Mouse (Mus musculus) forebrain, embryonic 13.5 days (tissue): ENCODE results near the gene Vps33a. TPM values are rescaled to one million over a fixed set of nuclear protein-coding genes. Genes with fewer than 3 reads are reported as not detected.

ENCODE experiments used
- ATAC-seq: fragments of 200-750 bp; cut with Nextera tagmentation; 2 replicates; pipeline ENCODE4 v1.8.0; 2017
- H3K27ac ChIP-seq: fragments of 300-500 bp; sonication (generic); 2 replicates; pipeline ENCODE4 v1.5.1; 2015; ENCODE audit warnings: inconsistent platforms, mild to moderate bottlenecking, moderate library complexity
- H3K27me3 ChIP-seq: fragments of 300-500 bp; sonication (generic); 2 replicates; pipeline ENCODE4 v1.6.1; 2015; ENCODE audit warnings: mild to moderate bottlenecking, inconsistent platforms
- H3K36me3 ChIP-seq: fragments of 300-500 bp; sonication (generic); 2 replicates; pipeline ENCODE4 v1.6.1; 2015; ENCODE audit warnings: mild to moderate bottlenecking, inconsistent platforms; ENCODE audit not compliant: poor library complexity, severe bottlenecking
- H3K4me1 ChIP-seq: fragments of 300-500 bp; sonication (generic); 2 replicates; pipeline ENCODE4 v1.6.1; 2015; ENCODE audit warnings: inconsistent platforms
- H3K4me2 ChIP-seq: fragments of 300-500 bp; sonication (generic); 2 replicates; pipeline ENCODE4 v1.6.1; 2015; ENCODE audit warnings: inconsistent platforms, mild to moderate bottlenecking, moderate library complexity
- H3K4me3 ChIP-seq: fragments of 300-500 bp; sonication (generic); 2 replicates; pipeline ENCODE4 v1.5.1; 2015; ENCODE audit warnings: mild to moderate bottlenecking, inconsistent platforms
- H3K9ac ChIP-seq: fragments of 300-500 bp; sonication (generic); 2 replicates; pipeline ENCODE4 v1.6.1; 2015; ENCODE audit warnings: mild to moderate bottlenecking, inconsistent platforms
- H3K9me3 ChIP-seq: fragments of 300-500 bp; sonication (generic); replicated peaks from 2 replicates; pipeline ENCODE4 v1.6.1; 2016; ENCODE audit warnings: inconsistent platforms
- WGBS: fragments of 180-500 bp; shearing (Covaris S2); methylation state at CpG from one replicate; pipeline ENCODE4 v1.1.7; 2015; 5-methylcytosine and 5-hydroxymethylcytosine counted together
- polyA plus RNA-seq: library from polyadenylated mRNA; unstranded; fragments of >200 nt; fragmentation: Nextera tagmentation; extraction: Ambion mirVana; gene quantifications from 2 replicates; pipeline ENCODE4 v1.2.1, GENCODE M21; 2015

The Vps33a gene
- 32.8 and 38.1 TPM in 2 replicates for polyA plus RNA-seq

GRCm38 (mm10) chr5:123572357-123573186 is at the start of gene Vps33a:
Vps33a (minus strand) TSS chr5:123573038.
- H3K4me3 ChIP-seq: peak within 1 kb of the TSS; percentile 94
- H3K4me2 ChIP-seq: peak within 1 kb of the TSS; percentile 84
- under 1% methylated on average over 54 of the region's 54 CpGs for WGBS
- H3K9me3 ChIP-seq: no peaks in the 10 kb centered on the region
- peaks cover 39% of the 10 kb centered on the region for H3K36me3 ChIP-seq
- peak within 1 kb of the TSS; percentile 88 for H3K9ac ChIP-seq
- H3K4me1 ChIP-seq: peaks cover 12% of the 10 kb centered on the region
- H3K27me3 ChIP-seq: no peaks in the 10 kb centered on the region
- peak within 1 kb of the TSS; percentile 73; the same call in 1 of the 2 replicates for H3K27ac ChIP-seq
- peak; percentile 93 for ATAC-seq

GRCm38 (mm10) chr5:123622421-123622820 is 49.6 kb upstream of the Vps33a start:
- Histone ChIP-seq H3K9ac (no peak overlapping the region), H3K4me1 (no peaks in the 10 kb centered on the region), H3K4me3 (no peak overlapping the region), H3K4me2 (no peak overlapping the region), H3K27ac (no peak overlapping the region), H3K36me3 (peaks cover 60% of the 10 kb centered on the region), H3K27me3 (no peaks in the 10 kb centered on the region), H3K9me3 (no peaks in the 10 kb centered on the region)
- WGBS: 65% methylated on average over 13 of the region's 13 CpGs
- ATAC-seq: no peak

- peaks cover 83% of the 10 kb centered on the region for H3K36me3 ChIP-seq
These were observed 45.7 kb upstream of the Vps33a start for GRCm38 (mm10) chr5:123618558-123618957.

GRCm38 (mm10) chr5:123614246-123614645 is 41.4 kb upstream of the Vps33a start:
- Histone ChIP-seq H3K27ac (no peak overlapping the region), H3K9ac (no peak overlapping the region), H3K4me2 (no peak overlapping the region), H3K9me3 (no peaks in the 10 kb centered on the region), H3K27me3 (no peaks in the 10 kb centered on the region), H3K4me1 (no peaks in the 10 kb centered on the region), H3K4me3 (no peak overlapping the region), H3K36me3 (peaks cover 85% of the 10 kb centered on the region)
- ATAC-seq: no peak
- 93% methylated on average over 24 of the region's 24 CpGs for WGBS

More at GRCm38 (mm10) chr5:123618558-123618957, 45.7 kb upstream of the Vps33a start:
- Histone ChIP-seq H3K4me1 (no peaks in the 10 kb centered on the region), H3K27me3 (no peaks in the 10 kb centered on the region), H3K27ac (no peak overlapping the region), H3K4me3 (no peak overlapping the region), H3K4me2 (no peak overlapping the region), H3K9me3 (no peaks in the 10 kb centered on the region), H3K9ac (no peak overlapping the region)
- ATAC-seq: no peak
- WGBS: 51% methylated on average over 2 of the region's 2 CpGs

GRCm38 (mm10) chr5:123609843-123610242 is 37.0 kb upstream of the Vps33a start:
- Histone ChIP-seq H3K27me3 (no peaks in the 10 kb centered on the region), H3K4me3 (no peak overlapping the region), H3K4me2 (no peak overlapping the region), H3K9me3 (no peaks in the 10 kb centered on the region), H3K9ac (no peak overlapping the region), H3K27ac (no peak overlapping the region), H3K4me1 (no peaks in the 10 kb centered on the region), H3K36me3 (peaks cover 90% of the 10 kb centered on the region)
- ATAC-seq: peak; percentile 53; the same call in 1 of the 2 replicates
- 32% methylated on average over 4 of the region's 4 CpGs for WGBS

- no peak overlapping the region for H3K9ac ChIP-seq
- no peak overlapping the region for H3K4me2 ChIP-seq
- no peaks in the 10 kb centered on the region for H3K27me3 ChIP-seq
- no peak for ATAC-seq
- H3K36me3 ChIP-seq: peaks cover 88% of the 10 kb centered on the region
- no peaks in the 10 kb centered on the region for H3K9me3 ChIP-seq
- WGBS: 95% methylated on average over 7 of the region's 7 CpGs
- no peak overlapping the region for H3K4me3 ChIP-seq
- H3K4me1 ChIP-seq: no peaks in the 10 kb centered on the region
- H3K27ac ChIP-seq: no peak overlapping the region
These were observed 36.6 kb upstream of the Vps33a start for GRCm38 (mm10) chr5:123609416-123609815.

GRCm38 (mm10) chr5:123607211-123607669 is 34.4 kb upstream of the Vps33a start:
- peaks cover 82% of the 10 kb centered on the region for H3K36me3 ChIP-seq
- no peak overlapping the region for H3K4me2 ChIP-seq
- H3K9ac ChIP-seq: no peak overlapping the region
- H3K9me3 ChIP-seq: no peaks in the 10 kb centered on the region
- no peak for ATAC-seq
- peaks cover 6% of the 10 kb centered on the region; the same call in 1 of the 2 replicates for H3K4me1 ChIP-seq
- no peaks in the 10 kb centered on the region for H3K27me3 ChIP-seq
- H3K4me3 ChIP-seq: no peak overlapping the region
- H3K27ac ChIP-seq: no peak overlapping the region
- 89% methylated on average over 3 of the region's 3 CpGs for WGBS

- ATAC-seq: no peak
- Histone ChIP-seq H3K27me3 (no peaks in the 10 kb centered on the region), H3K9ac (no peak overlapping the region), H3K4me3 (no peak overlapping the region), H3K9me3 (no peaks in the 10 kb centered on the region), H3K36me3 (peaks cover 88% of the 10 kb centered on the region), H3K27ac (no peak overlapping the region), H3K4me1 (peaks cover 6% of the 10 kb centered on the region; the same call in 1 of the 2 replicates), H3K4me2 (0 out of 2 replicates have a peak overlapping the region, but pooled peaks have one; percentile 4)
- WGBS: 54% methylated on average over 11 of the region's 11 CpGs
These were observed 30.7 kb upstream of the Vps33a start for GRCm38 (mm10) chr5:123603496-123603895.

GRCm38 (mm10) chr5:123602174-123602573 is 29.3 kb upstream of the Vps33a start:
- Histone ChIP-seq H3K4me1 (peaks cover 6% of the 10 kb centered on the region; the same call in 1 of the 2 replicates), H3K9ac (no peak overlapping the region), H3K4me3 (no peak overlapping the region), H3K36me3 (peaks cover 83% of the 10 kb centered on the region), H3K9me3 (no peaks in the 10 kb centered on the region), H3K4me2 (no peak overlapping the region), H3K27me3 (no peaks in the 10 kb centered on the region), H3K27ac (no peak overlapping the region)
- 87% methylated on average over 6 of the region's 6 CpGs for WGBS
- no peak for ATAC-seq

- Histone ChIP-seq H3K4me2 (no peak overlapping the region), H3K4me3 (no peak overlapping the region), H3K9ac (no peak overlapping the region; the same call in 1 of the 2 replicates), H3K27ac (peak overlapping the region; percentile 48; the same call in 1 of the 2 replicates), H3K9me3 (no peaks in the 10 kb centered on the region), H3K36me3 (peaks cover 71% of the 10 kb centered on the region), H3K4me1 (peaks cover 6% of the 10 kb centered on the region; the same call in 1 of the 2 replicates), H3K27me3 (no peaks in the 10 kb centered on the region)
- WGBS: 64% methylated on average over 6 of the region's 6 CpGs
- ATAC-seq: no peak
These were observed 26.5 kb upstream of the Vps33a start for GRCm38 (mm10) chr5:123599319-123599718.

- WGBS: 81% methylated on average over 10 of the region's 10 CpGs
- H3K4me3 ChIP-seq: no peak overlapping the region
- no peak overlapping the region for H3K27ac ChIP-seq
- no peaks in the 10 kb centered on the region for H3K4me1 ChIP-seq
- H3K4me2 ChIP-seq: no peak overlapping the region
- no peaks in the 10 kb centered on the region for H3K27me3 ChIP-seq
- no peak for ATAC-seq
- H3K9ac ChIP-seq: no peak overlapping the region
- peaks cover 67% of the 10 kb centered on the region for H3K36me3 ChIP-seq
- no peaks in the 10 kb centered on the region for H3K9me3 ChIP-seq
These were observed 20.9 kb upstream of the Vps33a start for GRCm38 (mm10) chr5:123593622-123594280.

- no peaks in the 10 kb centered on the region for H3K4me1 ChIP-seq
- no peak for ATAC-seq
- H3K27me3 ChIP-seq: no peaks in the 10 kb centered on the region
- H3K36me3 ChIP-seq: peaks cover 77% of the 10 kb centered on the region
- H3K9ac ChIP-seq: no peak overlapping the region
- WGBS: 88% methylated on average over 6 of the region's 6 CpGs
- H3K27ac ChIP-seq: no peak overlapping the region
- H3K4me2 ChIP-seq: no peak overlapping the region
- H3K4me3 ChIP-seq: no peak overlapping the region
- H3K9me3 ChIP-seq: no peaks in the 10 kb centered on the region
These were observed 7.2 kb upstream of the Vps33a start for GRCm38 (mm10) chr5:123580043-123580442.
